Mouse (Mus musculus) ovary, postnatal 36 days (tissue): ENCODE measurements at regions not wholly inside any gene's neighbourhood (a gene's known extent, or its start where the extent isn't known, plus 50 kb on each side); places are given as distances from the start of the nearest gene placed in this dataset.
A peak's percentile ranks its signal among the peaks of the same experiment; 100 is the strongest.
"Not testable (repeated sequence)": the region's sequence is repeated elsewhere in the genome, so short reads cannot be mapped to it uniquely, and the experiment has no call there.

ENCODE experiments used
- DNase-seq: peaks from one replicate; pipeline ENCODE4 v3.0.0; 2022; ENCODE audit warnings: low spot score, mixed read lengths

DNA sequence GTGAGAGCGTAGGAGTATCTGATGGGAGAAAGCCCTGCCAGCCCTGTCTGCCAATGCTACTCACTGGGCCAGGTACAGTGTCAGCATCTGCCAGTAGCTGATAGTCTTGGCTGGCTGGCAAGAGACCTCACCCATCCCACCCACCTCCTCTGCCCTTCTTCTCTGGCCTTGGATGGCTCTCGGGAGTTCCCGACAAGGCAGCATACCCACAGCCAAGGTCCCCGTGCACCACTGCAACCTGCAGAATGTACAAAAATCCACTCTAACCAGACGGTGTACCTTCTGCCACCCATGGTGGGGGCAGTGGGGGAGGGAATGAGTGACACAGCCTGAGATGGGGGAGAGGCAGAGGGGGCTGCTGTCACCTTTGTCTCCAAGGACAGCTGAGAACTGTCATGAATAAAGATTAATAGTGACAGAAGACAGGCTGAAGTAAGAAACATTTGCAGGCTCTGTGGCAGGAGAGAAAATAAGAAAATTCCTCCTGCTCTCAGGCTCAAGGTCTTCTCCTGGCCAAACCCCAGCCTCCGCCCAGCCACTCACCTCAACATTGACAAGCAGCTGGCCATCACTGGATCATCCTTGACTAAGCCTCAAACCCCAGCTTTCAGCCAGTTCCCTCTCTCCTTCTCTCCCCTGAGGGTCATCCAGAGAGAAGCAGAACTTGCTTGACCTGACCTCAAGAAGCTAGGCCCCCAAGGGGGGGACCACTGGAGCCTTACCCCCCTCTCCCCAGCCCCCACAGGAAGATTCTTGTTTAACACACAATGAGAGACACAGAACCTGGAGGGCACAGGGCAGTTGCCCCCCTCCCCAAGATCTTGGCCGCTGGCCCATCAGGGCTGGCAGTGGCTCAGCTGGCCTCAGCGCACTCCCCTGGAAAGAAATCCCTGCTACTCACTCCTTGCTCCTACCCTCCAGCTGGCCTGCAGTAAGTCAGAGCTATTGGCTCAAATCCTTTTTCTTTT lies 73.7 kb downstream of the Cpn2 start:
- peak; percentile 79 for DNase-seq

DNA sequence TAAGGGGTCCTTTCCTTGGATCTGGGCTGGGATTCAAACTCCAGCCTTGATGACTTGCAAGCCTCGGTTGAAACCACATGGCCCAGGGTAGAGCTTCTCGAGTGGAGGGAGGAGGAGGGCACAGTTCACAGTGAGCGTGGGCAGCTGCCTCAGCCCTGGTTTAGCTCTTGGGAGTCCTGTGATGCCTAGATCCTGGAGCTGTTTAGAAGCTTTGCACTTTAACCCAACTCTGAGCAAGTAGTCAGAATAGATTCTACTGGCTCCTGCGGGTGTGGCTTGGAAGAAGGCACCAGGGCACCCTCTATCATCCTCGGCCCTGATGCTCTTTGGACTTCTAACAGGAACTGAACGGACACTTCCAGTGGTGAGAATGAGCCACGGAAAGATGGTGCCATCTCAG lies 72.5 kb downstream of the Cpn2 start:
- DNase-seq = no peak

- not testable (repeated sequence) for DNase-seq
Observed at GRCm38 (mm10) chr16:30195859-30196258, 71.4 kb downstream of the Cpn2 start.

DNA sequence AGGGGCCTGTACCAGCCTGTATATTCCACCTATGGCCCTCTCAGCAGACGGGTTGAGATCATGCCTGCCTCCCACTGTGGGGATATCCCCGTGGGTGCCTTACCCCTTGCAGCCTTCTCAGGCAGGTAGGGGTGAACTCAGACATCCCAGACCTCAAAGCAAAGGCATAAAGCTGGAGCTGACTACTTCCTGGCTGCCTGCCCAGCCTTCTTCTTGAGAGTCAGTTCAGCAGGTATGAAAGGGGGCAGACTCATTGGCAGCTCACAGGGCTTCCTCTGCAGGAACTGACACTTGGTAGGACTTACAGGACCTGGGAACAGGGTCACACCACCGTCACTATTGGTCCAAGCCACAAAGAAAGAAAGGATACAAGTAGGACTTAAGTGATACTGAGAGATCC lies 69.9 kb downstream of the Cpn2 start:
- no peak for DNase-seq

GRCm38 (mm10) chr16:30199836-30200235 lies 67.5 kb downstream of the Cpn2 start:
- DNase-seq = no peak

DNA sequence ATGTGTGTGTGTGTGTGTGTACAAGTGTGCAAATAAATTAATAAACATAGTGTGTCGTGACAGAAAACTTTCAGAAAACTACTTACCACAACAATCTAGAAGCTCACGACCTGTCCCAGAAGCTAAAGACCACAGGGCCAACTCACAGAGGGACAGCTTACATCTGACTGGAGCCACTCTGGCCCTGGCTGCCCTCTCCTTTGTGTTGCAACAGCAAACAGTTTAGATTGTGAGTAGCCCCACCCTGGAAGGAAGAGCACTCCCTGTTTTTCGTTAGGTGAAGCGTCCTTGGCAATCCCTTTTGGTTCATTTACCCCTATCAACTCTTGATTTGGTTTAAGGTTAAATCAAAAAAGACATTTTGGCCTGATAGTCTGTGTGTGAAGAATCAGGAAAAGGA lies 63.2 kb downstream of the Cpn2 start:
- no peak for DNase-seq

DNA sequence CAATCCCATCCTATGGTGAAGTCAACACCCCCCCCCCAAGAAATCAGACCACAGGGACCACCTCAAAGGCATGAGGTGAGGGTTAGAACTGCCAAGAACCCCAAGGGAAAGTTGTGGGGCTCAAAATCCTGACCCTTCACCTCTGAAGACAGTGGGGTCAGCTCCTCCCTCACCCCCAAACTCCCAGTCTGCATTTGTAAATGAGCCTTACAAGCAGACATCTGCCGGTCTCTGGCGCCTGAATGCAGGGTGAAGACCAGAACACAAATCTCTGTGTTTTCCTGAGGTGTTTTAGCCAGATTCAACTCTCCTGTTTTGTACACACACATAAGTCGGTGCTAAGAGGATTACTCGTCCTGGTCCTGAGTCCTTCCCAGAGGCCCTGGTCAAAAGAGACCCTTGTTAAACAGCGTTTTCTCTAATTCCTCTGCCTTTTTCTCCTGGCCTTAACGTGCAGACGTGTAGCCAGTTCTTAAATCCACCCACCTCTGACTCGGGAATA lies 61.9 kb downstream of the Cpn2 start:
- no peak for DNase-seq

GRCm38 (mm10) chr16:30205816-30206356 lies 61.4 kb downstream of the Cpn2 start:
- DNase-seq = no peak
